Mouse (Mus musculus): ENCODE results near the gene Vmn1r118.
"Not testable (repeated sequence)": the region's sequence is repeated elsewhere in the genome, so short reads cannot be mapped to it uniquely, and the experiment has no call there.

Vmn1r118 gene

GRCm38 (mm10) chr7:20912247-20912646 is at the start of gene Vmn1r118:
Gene Vmn1r118 (minus strand): TSS chr7:20912347.
- not testable (repeated sequence) for DNase-seq (ENCODE audit: low spot score)

GRCm38 (mm10) chr7:20884021-20884420 is 28.1 kb downstream of the Vmn1r118 start, which contains the start of gene Vmn1r117:
Gene Vmn1r117 (minus strand): TSS chr7:20884121.
- DNase-seq (ENCODE audit: low spot score): not testable (repeated sequence)

- DNase-seq (ENCODE audit: low spot score): not testable (repeated sequence)
Observed at GRCm38 (mm10) chr7:20871956-20872355, 40.2 kb downstream of the Vmn1r118 start, which contains the start of gene Vmn1r116. Gene Vmn1r116 (plus strand): TSS chr7:20872256.

Measured in urinary bladder, postnatal 14 days (tissue).